Mouse (Mus musculus) spleen, adult 12 weeks (tissue): ENCODE measurements around the gene Cdk14.

Source experiments
- DNase-seq: peaks from one replicate; pipeline ENCODE4 v3.0.0; 2022; ENCODE audit warnings: low spot score

Gene Cdk14

DNA sequence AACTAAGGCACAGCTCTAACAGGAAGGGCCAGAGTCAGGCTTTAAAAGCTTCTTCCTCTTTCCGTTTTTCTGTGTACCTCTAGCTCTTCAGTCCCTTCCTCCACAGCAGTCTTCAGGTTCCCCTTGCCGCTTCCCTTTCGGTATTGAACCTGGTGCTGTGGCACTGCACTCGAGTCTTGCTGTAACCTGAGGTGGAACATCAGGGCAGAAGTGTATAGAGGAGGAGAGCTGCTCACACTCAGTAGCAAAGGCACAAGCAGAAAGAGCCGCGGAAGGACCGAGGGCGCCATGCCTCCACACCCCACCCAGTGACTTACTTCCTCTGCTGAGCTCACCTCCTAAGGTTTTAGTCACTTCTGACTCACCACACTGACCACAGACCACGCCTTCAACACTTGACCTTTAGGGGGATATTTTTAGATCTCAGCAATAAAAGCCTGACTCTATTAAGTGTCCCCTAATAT is at the start of gene Cdk14:
Gene Cdk14 (minus strand): TSS at position 321 of the 464 bp plus-strand sequence.
- DNase-seq: peak; percentile 29

DNA sequence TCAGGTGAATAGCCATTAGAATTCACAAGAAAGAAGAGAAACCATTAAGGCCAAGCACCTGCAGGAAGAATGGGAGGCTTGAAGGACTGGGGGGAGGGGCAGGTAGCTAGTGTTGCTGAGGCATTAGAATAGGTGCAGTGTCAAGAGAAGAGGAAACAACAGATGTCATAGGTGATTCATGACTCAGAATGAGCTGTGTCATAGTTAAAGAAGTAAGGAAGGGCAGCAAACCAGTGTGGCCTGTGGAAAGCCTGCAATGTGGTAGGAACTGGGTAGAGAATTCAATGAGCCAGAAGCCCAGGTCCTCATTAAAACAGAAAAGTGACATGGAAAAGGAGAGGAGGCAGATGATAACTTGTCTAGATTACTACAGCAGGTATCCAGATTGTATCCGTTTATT is 45.1 kb upstream of the Cdk14 start:
- DNase-seq: no peak

DNA sequence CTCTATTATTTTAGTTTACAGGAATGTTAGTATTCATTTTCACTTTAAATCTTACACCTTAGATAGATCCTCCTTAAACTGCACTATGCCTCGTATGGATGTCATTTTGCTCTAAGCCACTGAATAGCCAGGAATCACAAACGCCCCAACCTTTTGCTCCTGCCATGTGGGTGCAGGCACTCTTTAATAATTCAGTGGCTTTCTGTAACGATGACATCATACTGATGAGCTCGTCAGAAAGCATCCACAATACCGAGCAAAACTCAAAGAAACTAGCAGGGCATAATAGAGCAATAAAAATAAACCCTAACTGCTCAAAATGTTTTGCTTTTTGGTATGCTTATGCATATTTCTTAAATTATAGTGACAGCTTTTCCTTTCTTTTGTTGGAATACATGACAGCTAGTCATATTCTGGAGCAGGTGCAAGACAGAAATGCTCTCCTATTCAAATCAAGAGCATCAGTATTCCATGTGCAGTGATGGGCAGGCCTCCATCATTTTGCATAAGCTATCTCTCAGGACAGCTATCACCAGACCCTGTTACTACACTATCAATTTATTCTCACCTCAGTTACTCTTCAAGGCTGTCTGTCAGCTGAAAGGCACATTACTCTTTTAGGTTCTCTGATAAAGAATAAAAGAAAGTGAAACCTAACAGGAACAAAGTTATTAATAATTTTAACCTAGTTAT is 11.8 kb upstream of the Cdk14 start:
- DNase-seq: no peak

DNA sequence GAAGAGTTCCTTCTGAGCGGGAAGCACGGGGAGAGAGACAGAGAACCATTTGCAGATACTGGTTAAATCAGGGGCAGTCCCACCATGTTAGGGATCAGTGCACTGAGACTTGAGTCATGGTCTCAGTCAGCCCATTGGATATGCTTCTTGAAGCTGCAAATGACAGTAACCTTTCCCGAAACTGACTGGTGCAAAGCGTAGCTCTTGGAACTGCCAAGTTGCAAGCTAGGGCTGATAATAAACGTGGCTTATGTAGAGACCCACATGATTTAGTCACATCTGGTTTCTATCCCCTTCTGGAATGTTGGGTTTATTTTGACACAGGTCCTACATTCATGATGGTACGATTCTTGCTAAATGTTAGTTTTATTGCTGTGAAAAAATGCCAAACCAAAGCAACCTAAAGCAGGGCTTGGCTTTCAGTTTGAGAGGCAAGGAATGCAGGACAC is 3.6 kb upstream of the Cdk14 start:
- no peak for DNase-seq

DNA sequence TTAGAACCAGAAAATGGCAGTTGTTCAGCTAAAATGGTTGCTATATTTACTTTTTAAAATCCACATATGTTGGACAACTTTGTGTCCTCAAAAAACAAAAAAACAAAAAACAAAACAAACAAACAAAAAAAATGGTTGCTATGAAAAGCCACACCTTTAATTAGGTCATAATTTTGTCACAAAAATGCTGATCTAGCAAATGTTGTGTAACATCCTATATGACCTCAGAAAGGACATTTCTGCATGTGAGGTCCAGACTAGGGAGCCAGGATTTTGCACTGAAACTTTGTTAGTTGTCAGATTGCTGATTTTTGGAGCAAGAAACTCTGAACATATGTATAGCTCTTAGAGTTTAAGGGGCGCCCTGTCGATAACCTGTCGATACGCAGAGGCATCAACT is 3.0 kb upstream of the Cdk14 start:
- no peak for DNase-seq

DNA sequence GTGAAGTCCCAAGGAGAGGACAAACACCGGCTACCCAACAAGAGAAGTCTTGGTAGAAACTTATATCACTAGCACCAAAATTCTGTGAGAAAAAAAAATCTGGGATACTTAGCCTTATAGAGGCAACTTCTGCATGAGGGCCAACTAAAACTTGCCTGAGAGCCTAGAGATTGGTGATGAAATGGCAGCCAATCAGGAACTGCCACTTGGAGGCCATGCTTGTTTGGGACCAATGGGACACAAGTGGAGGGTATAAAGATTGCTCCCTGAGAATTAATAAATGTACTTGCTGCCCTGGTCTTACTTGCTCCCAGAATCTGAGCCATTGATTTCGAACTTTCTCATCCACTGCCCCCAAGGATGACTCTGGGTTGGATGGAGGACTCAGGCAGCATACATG is 1.3 kb upstream of the Cdk14 start:
- DNase-seq: no peak

DNA sequence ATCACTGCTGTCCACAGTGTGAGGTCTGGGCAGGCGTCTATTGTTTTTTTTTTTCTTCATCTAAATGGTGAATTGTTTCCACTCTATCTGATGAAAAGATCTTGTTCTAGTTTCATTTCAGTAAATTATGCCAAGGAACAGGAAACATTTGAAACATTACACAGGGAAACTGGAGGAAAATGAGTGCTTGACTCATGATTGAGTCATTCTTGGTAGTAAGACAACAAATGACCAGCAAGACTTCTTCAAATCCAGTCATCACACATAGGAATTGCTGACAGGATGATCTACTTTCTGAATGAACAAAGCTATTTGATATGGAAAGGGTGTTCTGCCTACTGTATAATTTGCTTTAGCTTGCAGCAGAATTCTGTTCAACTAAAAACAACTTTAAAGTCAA is 859 bp downstream of the Cdk14 start:
- DNase-seq: no peak

DNA sequence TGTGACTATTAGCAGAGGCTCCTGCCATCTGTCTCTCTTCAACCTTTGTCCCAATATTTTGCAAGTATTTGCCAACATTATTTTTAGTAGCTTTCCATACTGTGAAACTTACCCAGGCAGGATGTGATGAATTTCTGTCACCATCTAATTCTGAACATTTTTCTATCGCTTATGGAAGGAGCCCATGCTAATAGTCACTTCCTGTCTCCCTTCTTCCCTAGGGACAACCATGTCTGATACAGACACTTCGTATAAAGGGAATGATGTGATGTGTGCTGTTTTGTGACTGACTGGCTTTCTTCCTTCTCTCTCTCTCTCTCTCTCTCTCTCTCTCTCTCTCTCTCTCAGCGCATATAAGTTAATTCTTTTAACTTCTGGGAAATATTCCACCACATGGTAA is 5.3 kb downstream of the Cdk14 start:
- DNase-seq: no peak

DNA sequence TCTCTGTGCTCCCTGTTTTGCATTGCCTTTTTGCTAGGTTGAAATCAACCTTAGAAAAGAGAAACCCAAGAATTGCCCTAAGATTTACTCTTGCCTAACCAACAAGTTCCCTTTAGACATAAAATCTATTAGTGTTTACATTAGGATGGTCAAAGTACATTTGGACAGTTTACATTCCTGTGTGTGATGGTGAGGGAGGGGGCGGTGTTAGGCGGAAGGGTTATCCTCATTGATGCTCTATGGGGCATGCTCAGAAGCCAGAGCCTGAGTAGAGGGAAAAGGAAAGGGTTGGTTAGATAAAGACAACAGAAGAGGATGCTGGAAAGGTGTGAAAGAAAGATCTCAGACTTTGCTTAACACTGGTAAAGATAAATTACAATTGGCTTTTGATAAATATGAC is 8.2 kb downstream of the Cdk14 start:
- no peak for DNase-seq

DNA sequence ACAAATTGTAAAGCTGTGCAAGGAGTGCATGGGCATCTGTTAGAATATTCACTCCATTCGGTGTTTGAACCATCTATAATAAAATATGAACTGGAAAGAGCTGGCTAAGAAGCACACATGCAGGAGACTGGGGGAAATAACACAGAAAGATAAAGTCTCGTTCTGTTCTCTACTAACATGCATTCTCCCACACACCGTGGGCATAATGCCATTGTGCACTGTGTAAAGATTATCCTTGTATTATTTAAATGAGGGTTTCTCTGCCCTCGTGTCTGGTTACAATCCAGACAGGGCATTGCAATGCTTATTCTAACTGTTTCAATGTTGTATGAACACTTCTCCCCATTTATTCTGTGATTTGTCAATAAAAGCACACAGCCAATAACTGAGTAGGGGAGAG is 18.1 kb downstream of the Cdk14 start:
- no peak for DNase-seq

DNA sequence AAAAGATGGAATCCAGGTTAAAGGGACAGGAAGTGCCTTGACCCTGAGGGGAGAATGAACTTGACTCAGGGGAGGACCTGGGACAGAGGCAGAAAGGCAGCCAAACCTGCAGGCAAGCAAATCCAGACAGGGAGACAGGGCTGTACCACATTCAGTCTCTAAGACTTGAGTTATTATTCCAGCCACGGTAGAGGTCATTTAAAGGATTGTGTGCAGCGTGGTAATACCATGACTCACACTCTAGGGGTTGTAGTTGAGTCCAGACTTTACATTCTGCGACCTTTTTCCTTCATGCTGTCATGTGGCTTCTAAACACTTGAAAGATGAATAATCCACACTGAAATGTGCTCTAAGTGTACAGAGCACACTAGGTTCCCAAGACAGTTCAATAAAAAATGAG is 27.3 kb downstream of the Cdk14 start:
- no peak for DNase-seq

DNA sequence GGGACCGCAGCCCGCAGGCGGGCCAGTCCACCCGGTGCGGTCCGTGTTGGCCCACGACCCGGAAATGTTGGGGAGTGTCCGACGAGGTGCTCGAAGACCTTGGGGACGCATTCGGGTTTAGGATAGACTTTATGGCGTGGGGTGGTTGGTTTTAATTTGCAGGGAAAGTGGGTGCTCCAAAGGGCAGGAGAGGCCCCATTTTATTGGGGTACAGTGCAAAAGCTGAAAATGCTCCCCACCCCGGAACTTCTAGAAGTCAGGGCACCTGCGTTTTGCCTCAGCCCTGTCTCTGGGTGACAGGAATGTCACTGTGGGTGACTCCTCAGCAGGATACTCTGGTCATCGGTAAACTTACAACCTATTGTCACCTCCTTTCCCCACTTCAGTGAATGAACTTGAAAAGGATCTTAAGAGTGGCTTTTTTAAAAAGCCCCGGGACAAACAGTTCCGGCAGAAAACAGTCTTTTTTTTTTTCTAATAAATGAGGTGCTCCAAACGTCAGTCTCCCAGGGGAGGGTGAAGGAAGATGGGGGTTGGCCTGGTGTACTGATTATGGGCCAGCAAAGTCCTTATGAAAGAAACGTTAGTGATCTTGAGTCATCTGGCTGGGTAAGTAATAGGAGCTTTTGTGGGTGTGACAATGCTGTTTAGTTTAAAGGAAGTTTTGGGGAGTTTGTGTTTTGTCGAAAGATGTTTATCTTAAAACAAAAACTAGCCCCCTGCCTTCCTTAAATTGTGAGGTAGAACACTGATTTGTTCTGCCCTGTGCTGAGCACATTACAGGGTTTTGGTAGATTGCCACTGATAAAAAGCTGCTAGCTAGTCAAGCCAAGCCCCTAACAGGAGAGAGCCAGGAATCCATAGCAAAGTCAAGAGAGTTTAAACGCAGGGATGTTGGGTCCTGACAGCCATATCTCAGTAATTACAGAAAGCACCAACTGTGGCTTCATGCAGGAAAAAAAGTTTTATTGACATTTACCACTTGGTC is 39.1 kb downstream of the Cdk14 start:
- DNase-seq: no peak

DNA sequence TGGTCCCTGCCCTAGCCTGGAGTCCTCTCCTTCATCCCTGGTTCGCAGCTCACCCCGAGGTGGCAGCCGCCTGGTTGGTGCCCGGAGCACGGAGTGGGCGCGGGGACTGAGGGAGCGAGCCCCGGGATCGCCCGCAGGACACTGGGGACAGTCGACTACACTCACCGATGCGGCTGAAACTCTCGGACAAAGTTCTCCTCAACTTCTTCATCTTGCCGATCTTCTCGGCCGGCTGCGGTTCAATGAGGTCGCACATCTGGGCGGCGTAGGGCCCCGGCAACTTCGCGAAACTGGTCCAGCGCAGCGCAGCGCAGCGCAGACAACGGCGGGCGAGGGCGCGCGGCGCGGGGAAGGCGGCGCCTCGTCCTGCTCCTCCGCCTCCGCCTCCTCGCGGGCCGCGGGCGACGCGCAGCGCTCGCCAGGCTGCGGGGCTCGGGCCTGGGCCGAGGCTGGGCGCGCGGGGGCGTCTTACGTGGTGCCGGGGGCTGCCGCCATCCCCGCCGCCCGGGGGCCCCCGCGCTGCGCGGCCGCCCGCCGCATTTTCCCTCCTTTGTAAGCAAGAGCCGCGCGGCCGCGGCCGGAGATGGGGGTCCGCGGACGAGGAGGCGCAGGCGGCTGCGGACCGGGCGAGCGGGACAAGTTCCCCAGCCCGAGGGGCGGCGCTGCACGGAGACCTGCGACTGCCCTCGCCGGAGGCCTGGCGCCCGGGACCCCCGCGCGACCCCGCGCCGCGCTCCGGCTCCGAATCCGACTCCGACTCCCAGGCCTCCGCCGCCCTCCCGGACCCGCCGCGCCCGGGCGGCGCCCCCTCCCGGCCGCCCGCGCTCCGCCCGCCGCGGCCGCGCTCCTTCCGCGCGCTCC is 40.0 kb downstream of the Cdk14 start:
- DNase-seq: no peak

DNA sequence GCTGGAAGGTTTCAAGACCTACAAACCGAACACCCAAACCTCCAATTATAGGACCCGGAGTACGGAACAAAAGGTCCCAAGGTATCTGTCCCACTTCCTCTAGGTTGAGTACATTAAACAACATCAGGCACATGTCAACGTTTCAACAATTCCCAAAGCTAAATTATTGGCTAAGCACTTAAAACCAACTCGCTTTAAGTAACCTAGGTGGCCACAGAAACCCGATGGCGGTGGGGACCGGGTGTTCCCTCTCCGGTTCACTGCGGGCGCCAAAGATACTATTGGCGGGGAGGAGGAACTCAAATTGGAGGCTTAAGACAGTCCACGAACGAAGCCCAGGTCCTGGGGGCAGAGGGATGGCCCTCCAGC is 40.6 kb downstream of the Cdk14 start:
- DNase-seq: no peak

DNA sequence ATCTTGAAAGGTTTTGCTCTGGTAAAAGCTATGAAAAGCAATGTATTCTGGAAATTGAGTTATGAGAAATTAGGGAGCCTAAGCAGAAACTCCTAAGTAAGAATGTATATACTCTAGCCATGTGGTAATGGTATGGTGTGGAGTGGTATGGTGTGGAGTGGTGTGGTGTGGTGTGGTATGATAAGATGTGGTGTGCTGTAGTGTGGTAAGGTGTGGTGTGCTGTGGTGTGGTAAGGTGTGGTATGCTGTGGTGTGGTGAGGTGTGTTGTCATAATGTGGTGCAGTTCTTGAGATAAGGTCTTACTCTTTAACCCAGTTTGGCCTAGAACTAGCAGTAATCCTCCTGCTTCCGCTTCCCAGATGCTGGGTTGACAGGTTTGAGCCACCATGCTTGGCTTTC is 45.7 kb downstream of the Cdk14 start:
- DNase-seq: no peak

DNA sequence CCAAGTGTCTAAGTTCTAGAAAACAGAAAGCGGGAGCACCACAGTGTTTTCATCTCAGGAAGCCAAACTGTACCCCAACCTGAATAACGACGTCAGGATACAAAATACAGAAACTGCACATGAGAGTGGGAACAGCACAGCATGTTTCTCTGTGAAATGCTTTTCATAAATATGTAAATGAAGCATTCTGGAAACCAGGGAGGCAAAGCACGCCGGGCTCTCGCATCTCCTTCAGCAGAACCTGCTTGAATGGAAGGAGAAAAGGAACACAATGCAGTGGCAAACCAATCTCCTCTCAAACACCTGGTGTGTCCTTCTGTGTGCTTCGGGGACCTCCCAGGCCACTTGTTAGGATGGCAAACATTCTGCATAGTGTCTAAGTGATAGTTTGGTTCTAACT is 46.6 kb downstream of the Cdk14 start:
- DNase-seq: no peak

DNA sequence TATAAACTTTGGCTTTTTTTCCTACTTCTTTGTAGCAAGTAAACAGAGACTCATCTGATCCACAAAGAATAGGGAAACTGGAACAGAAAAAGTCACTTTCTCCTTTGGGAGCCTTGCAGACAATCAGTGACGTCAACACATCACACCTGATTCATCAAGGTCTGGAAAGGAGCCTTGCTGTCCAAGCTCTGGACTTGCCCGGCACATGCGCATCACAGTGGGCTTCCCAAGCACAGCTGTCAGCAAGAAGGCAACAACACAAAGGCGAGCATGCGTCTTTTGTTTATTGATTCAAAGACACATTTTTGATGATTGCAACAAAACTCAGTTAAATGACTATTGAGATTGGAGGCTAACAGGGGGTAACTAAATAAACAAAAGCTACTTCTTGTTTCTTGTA is 47.2 kb downstream of the Cdk14 start:
- DNase-seq: no peak

DNA sequence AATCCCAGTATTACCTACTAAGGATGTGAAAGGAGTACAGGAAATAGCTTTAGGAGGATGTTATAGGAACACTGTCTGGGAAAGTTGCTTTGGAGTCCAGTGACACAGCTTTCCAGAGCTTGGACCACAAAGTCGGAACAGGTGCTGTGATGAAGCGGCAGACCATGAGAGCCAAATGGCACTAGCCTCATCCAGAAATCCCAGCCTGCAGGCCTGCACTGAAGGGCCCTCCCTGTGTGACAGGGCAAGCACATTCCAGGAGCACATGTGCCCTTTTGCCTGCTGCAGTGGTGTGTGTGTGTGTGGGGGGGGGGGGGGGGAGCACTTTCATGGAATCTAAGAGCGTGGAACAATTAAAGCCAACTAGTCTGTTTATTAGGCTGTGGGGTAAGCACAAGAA is 47.8 kb downstream of the Cdk14 start:
- no peak for DNase-seq

DNA sequence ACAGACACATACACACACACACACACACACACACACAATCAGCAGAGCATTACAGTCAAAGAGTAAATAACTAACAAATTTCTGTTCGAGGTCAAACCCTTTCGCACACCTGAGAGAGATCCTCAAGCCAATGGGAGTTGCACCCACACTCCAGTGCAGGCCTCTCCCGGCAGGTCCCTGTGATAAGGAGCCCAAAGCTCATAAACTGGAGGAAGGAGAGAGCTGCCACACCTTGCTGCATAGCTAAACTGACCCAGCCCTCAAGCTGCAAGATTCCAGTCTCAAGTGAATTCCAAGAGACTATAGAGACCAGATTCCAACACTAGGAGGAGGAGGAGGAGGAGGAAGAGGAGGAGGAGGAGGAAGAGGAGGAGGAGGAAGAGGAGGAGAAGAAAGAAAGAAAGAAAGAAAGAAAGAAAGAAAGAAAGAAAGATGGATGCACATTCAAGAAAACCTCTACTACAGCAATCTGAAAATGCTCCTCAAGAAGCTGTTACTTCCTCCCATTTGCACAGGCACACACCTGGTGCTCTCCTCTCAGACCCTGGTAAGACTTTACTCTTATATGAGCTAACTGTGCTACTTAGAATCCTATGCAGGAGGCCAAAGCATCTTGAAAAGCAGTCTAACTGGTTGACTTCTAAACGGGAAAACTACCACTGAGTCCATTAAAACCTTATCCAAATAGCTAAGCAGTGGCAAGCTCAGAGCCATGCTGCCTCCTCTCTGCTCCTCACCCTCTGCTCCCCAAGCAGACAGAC is 49.6 kb downstream of the Cdk14 start:
- no peak for DNase-seq

DNA sequence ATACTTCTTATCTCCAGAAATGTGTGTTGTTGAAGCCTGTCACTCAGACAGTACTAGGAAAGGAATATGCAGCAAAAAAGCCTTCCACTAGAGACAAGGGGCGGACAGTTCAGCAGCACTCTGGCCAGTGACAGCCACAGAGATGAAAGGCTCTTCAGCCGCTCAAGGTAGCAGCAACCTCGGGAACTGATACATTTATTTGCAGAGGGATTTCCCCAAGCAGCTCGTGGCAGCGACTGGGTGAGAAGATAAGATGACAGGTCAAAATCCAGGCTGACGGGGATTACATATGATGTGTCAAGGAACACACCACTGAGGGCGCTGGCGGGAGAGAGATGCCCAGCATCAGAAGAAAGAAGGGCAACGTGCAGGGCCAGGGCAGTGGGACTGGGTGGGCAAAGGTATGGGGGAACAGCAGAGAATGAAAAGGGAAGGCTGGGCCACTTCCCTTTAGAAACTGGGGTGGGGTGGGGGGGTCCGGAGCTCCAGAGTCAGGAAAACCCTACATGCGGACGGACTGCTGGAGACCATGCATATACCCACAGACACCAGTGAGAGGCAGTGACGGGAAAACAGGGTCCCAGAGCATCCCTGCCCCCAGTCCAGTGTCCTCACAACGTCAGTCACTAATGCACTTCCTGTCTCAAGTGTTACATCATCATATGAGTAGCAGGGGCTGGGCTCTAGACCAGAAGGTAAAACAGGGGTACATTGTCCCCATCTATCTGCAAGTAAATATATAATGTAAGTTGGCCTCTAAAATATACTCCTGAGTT is 51.5 kb downstream of the Cdk14 start:
- DNase-seq: no peak

DNA sequence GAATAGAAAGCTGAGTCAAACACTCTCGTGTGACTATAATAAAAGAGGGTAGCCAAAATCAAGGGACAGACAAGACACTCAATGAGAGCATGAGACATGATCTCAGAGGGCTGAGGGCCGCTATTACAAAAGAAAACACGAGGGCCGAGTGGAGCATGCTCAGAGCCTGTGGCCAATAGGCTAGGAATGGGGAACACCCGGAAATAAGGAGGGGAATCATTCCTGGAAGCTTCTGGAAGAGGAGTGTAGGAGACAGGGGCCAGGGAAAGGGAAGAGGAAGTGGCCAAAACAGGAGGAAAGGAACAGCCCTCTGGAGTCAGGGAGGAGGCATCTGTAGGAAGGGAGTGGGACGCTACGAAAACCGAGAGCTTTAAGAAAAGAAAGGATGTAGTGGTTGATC is 52.6 kb downstream of the Cdk14 start:
- no peak for DNase-seq
